Mouse (Mus musculus) CD4-positive, CD25-positive, alpha-beta regulatory T cell, adult 4 months (primary cell): Measurements from ENCODE around the gene Gen1. TPM values are rescaled to one million over a fixed set of nuclear protein-coding genes. Genes with fewer than 3 reads are reported as not detected.

Experiments
- polyA plus RNA-seq, 2 experiments: library from polyadenylated mRNA; unstranded; fragments of 100-300 nt; shearing (Covaris generic); gene quantifications; one replicate each; pipeline ENCODE4 v1.2.1; 2017

Gene Gen1
- polyA plus RNA-seq, 2 experiments from 2014 or later, result 1.2 to 1.5 TPM

Other genes starting within 250 kb of the Gen1 start
- gene Kcns3, start 114.7 kb downstream of the Gen1 start, polyA plus RNA-seq, result not detected
- gene Msgn1, start 56.8 kb downstream of the Gen1 start, polyA plus RNA-seq, result under 1 TPM in 1 of 2 experiments, not detected in 1; 0.73 TPM
- gene Smc6, start 85 bp upstream of the Gen1 start, polyA plus RNA-seq, result 100 to 1,000 TPM; 119 to 222 TPM
- not detected for gene Vsnl1, start 170.8 kb upstream of the Gen1 start, polyA plus RNA-seq
- gene Rad51ap2, start 190.3 kb upstream of the Gen1 start, polyA plus RNA-seq, result not detected